15 mouse cellular contexts compared by ENCODE assay signal in genomic region chr10:61443876-61444275, GRCm38 (mm10). TPM values are rescaled to one million over a fixed set of nuclear protein-coding genes. Genes with fewer than 3 reads are reported as not detected.
DNase-seq lines count a peak whose midpoint lies in the region; ATAC-seq lines count a peak whose summit lies in the region.
"Had no signal": no experiment of that assay in that cellular context is flagged by ENCODE, and none has a peak within 500 bp of the region (broad histone marks: within the 10 kb centered on the region; RNA-seq: fewer than 3 reads in every experiment).

No protein-coding gene starts in this region.

- no peaks in the 10 kb centered on the region for H3K27me3 ChIP-seq in heart, embryonic 13.5 days (replicated peaks)
- no peaks in the 10 kb centered on the region for H3K27me3 ChIP-seq in liver, embryonic 12.5 days (replicated peaks)
- H3K27me3 ChIP-seq in neural tube, embryonic 14.5 days (ENCODE audit: control insufficient read depth, insufficient read depth, low read length), result no peaks in the 10 kb centered on the region

- intact Hi-C loops in heart, postnatal 25 days (cut with DNase I), result no loop called here

- peaks cover 68% of the 10 kb centered on the region for H3K4me1 ChIP-seq in heart, embryonic 13.5 days
- H3K4me1 ChIP-seq in liver, embryonic 12.5 days, result peaks cover 71% of the 10 kb centered on the region
- peaks cover 30% of the 10 kb centered on the region for H3K4me1 ChIP-seq in neural tube, embryonic 14.5 days (ENCODE audit: control insufficient read depth, insufficient read depth, low read length)

- H3K9me3 ChIP-seq in heart, embryonic 13.5 days, result no peaks in the 10 kb centered on the region
- H3K9me3 ChIP-seq in liver, embryonic 12.5 days (replicated peaks), result no peaks in the 10 kb centered on the region
- no peaks in the 10 kb centered on the region for H3K9me3 ChIP-seq in neural tube, embryonic 14.5 days (ENCODE audit: control insufficient read depth, low read length)
- H3K9me3 ChIP-seq: G1E; hindbrain, embryonic 10.5 days had no signal

- H3K27ac ChIP-seq in heart, embryonic 13.5 days (replicated peaks), result peak overlapping the region; percentile 21; the same call in 1 of the 2 replicates
- 0 out of 2 replicates have a peak overlapping the region, but pooled peaks have one; percentile 20 for H3K27ac ChIP-seq in liver, embryonic 12.5 days
- peak overlapping the region; percentile 22; the same call in 1 of the 2 replicates for H3K27ac ChIP-seq in neural tube, embryonic 14.5 days (ENCODE audit: low read depth, low read length)
- H3K27ac ChIP-seq: hindbrain, embryonic 10.5 days had no signal

- H3K36me3 ChIP-seq in heart, embryonic 13.5 days, result peaks cover 24% of the 10 kb centered on the region
- peaks cover 85% of the 10 kb centered on the region for H3K36me3 ChIP-seq in liver, embryonic 12.5 days
- H3K36me3 ChIP-seq in neural tube, embryonic 14.5 days (ENCODE audit: control insufficient read depth, insufficient read depth, low read length), result no peaks in the 10 kb centered on the region

- H3K4me3 ChIP-seq in heart, embryonic 13.5 days, result no peak overlapping the region
- H3K4me3 ChIP-seq in liver, embryonic 12.5 days, result no peak overlapping the region
- no peak overlapping the region for H3K4me3 ChIP-seq in neural tube, embryonic 14.5 days (ENCODE audit: low read depth, low read length)
- H3K4me3 ChIP-seq: hindbrain, embryonic 10.5 days had no signal

- 48% methylated on average over 1 of the region's 1 CpGs for WGBS in heart, embryonic 13.5 days
- WGBS in liver, embryonic 12.5 days (ENCODE audit: insufficient replicate concordance), result 69% methylated on average over 1 of the region's 1 CpGs
- WGBS in neural tube, embryonic 14.5 days, result 66% methylated on average over 1 of the region's 1 CpGs

- DNase-seq in heart, postnatal 25 days (ENCODE audit: low spot score), result no peak
- DNase-seq in liver, result no peak
- DNase-seq in gonadal fat pad, adult 2 months (ENCODE audit: low read depth), result peak; percentile 71
- DNase-seq in frontal cortex, postnatal 10 days (ENCODE audit: low spot score in 2 of 2), result no peak
- DNase-seq: adrenal gland, postnatal 25 days; cerebellum, postnatal 25 days; lung, embryonic 14.5 days had no signal

- H3K4me2 ChIP-seq in heart, embryonic 13.5 days, result no peak overlapping the region
- no peak overlapping the region for H3K4me2 ChIP-seq in liver, embryonic 12.5 days
- H3K4me2 ChIP-seq in neural tube, embryonic 14.5 days (ENCODE audit: low read depth, low read length), result no peak overlapping the region
- H3K4me2 ChIP-seq: lung, embryonic 14.5 days had no signal

- H3K9ac ChIP-seq in heart, embryonic 13.5 days, result peak overlapping the region; percentile 25; the same call in 1 of the 2 replicates
- H3K9ac ChIP-seq in liver, embryonic 12.5 days, result no peak overlapping the region
- 0 out of 2 replicates have a peak overlapping the region, but pooled peaks have one; percentile 3 for H3K9ac ChIP-seq in neural tube, embryonic 14.5 days (replicated peaks; ENCODE audit: low read depth, low read length)
- H3K9ac ChIP-seq: lung, embryonic 14.5 days had no signal

- no peak for ATAC-seq in heart, embryonic 13.5 days (ENCODE audit: extremely low read depth, insufficient number of reproducible peaks, low FRiP score, low TSS enrichment)
- no peak for ATAC-seq in liver, embryonic 12.5 days
- no peak for ATAC-seq in neural tube, embryonic 14.5 days (ENCODE audit: low read depth)
- ATAC-seq: intestine, postnatal 0 days had no signal

RNA-seq across cellular contexts. Expression of gene Eif4ebp2, which starts 8.6 kb away (rescaled TPM):
- 50.8 and 57.1 TPM in 2 replicates for polyA plus RNA-seq in heart, embryonic 13.5 days (2015; fragmentation: Nextera tagmentation; extraction: Ambion mirVana)
- 10 to 100 TPM; 71.4 to 75.2 TPM for total RNA-seq in heart, postnatal 25 days (2021)
- 55.2 and 57.6 TPM in 2 replicates for polyA plus RNA-seq in liver, embryonic 12.5 days (2016; fragmentation: Nextera tagmentation; extraction: Ambion mirVana)
- 71.1 and 80.4 TPM in 2 replicates for polyA plus RNA-seq in gonadal fat pad, adult 2 months (2012; rRNA removed)
- polyA plus RNA-seq in neural tube, embryonic 14.5 days (2014; fragmentation: Nextera tagmentation; extraction: Ambion mirVana), result 33.7 and 40.0 TPM in 2 replicates

RNA-seq across cellular contexts. Expression of gene Nodal, which starts 26.1 kb away (rescaled TPM):
- 0.09 TPM in 1 of 2 replicates, not detected in the other for polyA plus RNA-seq in heart, embryonic 13.5 days (2015; fragmentation: Nextera tagmentation; extraction: Ambion mirVana)
- under 1 TPM in 1 of 2 experiments, not detected in 1; 0.10 TPM for total RNA-seq in heart, postnatal 25 days (2021)
- 0.31 and 0.37 TPM in 2 replicates for polyA plus RNA-seq in liver, embryonic 12.5 days (2016; fragmentation: Nextera tagmentation; extraction: Ambion mirVana)
- polyA plus RNA-seq in gonadal fat pad, adult 2 months (2012; rRNA removed), result 0.26 TPM in 1 of 2 replicates, not detected in the other
- polyA plus RNA-seq in neural tube, embryonic 14.5 days (2014; fragmentation: Nextera tagmentation; extraction: Ambion mirVana), result 0.12 and 0.13 TPM in 2 replicates
- total RNA-seq: adrenal gland, postnatal 25 days; G1E; granulocyte monocyte progenitor cell, adult 5-6 weeks; monocyte, adult 5-6 weeks had no signal
- polyA plus RNA-seq: G1E had no signal

RNA-seq across cellular contexts. Expression of gene Lrrc20, which starts 31.7 kb away (rescaled TPM):
- 12.1 and 13.2 TPM in 2 replicates for polyA plus RNA-seq in heart, embryonic 13.5 days (2015; fragmentation: Nextera tagmentation; extraction: Ambion mirVana)
- 10 to 100 TPM; 30.1 to 31.3 TPM for total RNA-seq in heart, postnatal 25 days (2021)
- polyA plus RNA-seq in liver, embryonic 12.5 days (2016; fragmentation: Nextera tagmentation; extraction: Ambion mirVana), result 9.1 and 10.2 TPM in 2 replicates
- 8.3 and 8.4 TPM in 2 replicates for polyA plus RNA-seq in gonadal fat pad, adult 2 months (2012; rRNA removed)
- polyA plus RNA-seq in neural tube, embryonic 14.5 days (2014; fragmentation: Nextera tagmentation; extraction: Ambion mirVana), result 14.8 and 15.4 TPM in 2 replicates
